Mouse (Mus musculus) midbrain, embryonic 16.5 days (tissue): ENCODE measurements around the gene Map3k14. TPM values are rescaled to one million over a fixed set of nuclear protein-coding genes. Genes with fewer than 3 reads are reported as not detected.
A peak's percentile ranks its signal among the peaks of the same experiment; 100 is the strongest.

Experiments
- ATAC-seq: fragments of 200-750 bp; cut with Nextera tagmentation; 2 replicates; pipeline ENCODE4 v1.8.0; 2017; ENCODE audit warnings: moderate TSS enrichment
- H3K27ac ChIP-seq: fragments of 300-500 bp; sonication (generic); 2 replicates; pipeline ENCODE4 v1.5.1; 2014; ENCODE audit warnings: mild to moderate bottlenecking, low read length, mixed read lengths
- H3K27me3 ChIP-seq: fragments of 300-500 bp; sonication (generic); 2 replicates; pipeline ENCODE4 v1.6.1; 2014; ENCODE audit warnings: low read depth, low read length, mixed read lengths; ENCODE audit not compliant: control insufficient read depth, insufficient read depth
- H3K36me3 ChIP-seq: fragments of 300-500 bp; sonication (generic); 2 replicates; pipeline ENCODE4 v1.6.1; 2014; ENCODE audit warnings: mild to moderate bottlenecking, low read length, moderate library complexity, mixed read lengths; ENCODE audit not compliant: control insufficient read depth, insufficient read depth
- H3K4me1 ChIP-seq: fragments of 300-500 bp; sonication (generic); 2 replicates; pipeline ENCODE4 v1.6.1; 2014; ENCODE audit warnings: mild to moderate bottlenecking, low read length, mixed read lengths; ENCODE audit not compliant: control insufficient read depth, insufficient read depth
- H3K4me2 ChIP-seq: fragments of 300-500 bp; sonication (generic); 2 replicates; pipeline ENCODE4 v1.6.1; 2014; ENCODE audit warnings: mild to moderate bottlenecking, low read length, mixed read lengths
- H3K4me3 ChIP-seq: fragments of 300-500 bp; sonication (generic); 2 replicates; pipeline ENCODE4 v1.5.1; 2014; ENCODE audit warnings: low read depth, mild to moderate bottlenecking, low read length, moderate library complexity, mixed read lengths
- H3K9ac ChIP-seq: fragments of 300-500 bp; sonication (generic); 2 replicates; pipeline ENCODE4 v1.6.1; 2014; ENCODE audit warnings: low read depth, low read length, mixed read lengths
- H3K9me3 ChIP-seq: fragments of 300-500 bp; sonication (generic); replicated peaks from 2 replicates; pipeline ENCODE4 v1.6.1; 2014; ENCODE audit warnings: mild to moderate bottlenecking, low read length, mixed read lengths; ENCODE audit not compliant: control insufficient read depth, poor library complexity, severe bottlenecking
- WGBS: fragments of 180-500 bp; shearing (Covaris S2); extraction: QIAGEN DNeasy Blood & Tissue Kit; methylation state at CpG from one replicate; pipeline ENCODE4 v1.1.7; 2014; 5-methylcytosine and 5-hydroxymethylcytosine counted together
- polyA plus RNA-seq: library from polyadenylated mRNA; unstranded; fragments of >200 nt; fragmentation: Nextera tagmentation; extraction: Ambion mirVana; gene quantifications from 2 replicates; pipeline ENCODE4 v1.2.1, GENCODE M21; 2015

Gene Map3k14
- polyA plus RNA-seq, 1 experiment from 2014 or later = 4.4 TPM

DNA sequence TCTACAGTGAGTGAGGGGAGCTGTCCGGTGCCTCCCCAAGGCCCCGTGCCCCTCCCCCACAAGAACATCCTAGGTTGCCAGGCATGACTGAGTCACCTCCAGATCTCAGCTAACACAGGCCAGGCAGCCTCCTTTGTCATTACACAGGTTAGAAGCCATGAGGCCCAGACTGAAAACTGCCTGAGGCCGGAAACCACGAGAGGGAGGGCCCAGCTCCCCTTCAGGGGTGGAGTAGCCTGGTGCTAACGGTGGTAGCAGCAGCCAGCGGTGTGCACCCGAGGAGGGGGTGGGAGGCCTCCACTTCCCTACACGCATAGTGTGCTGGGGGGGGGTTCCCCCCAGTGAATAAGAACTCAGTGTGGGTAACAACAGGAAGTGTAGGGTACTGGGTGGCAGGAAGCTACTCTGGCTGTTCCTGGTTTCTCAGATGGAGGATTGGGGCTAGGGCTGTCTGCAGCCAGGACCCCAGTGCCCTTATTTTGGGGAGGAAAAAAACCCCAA is 92.3 kb downstream of the Map3k14 start:
- no peak overlapping the region for H3K27ac ChIP-seq
- no peaks in the 10 kb centered on the region for H3K36me3 ChIP-seq
- H3K9me3 ChIP-seq = no peaks in the 10 kb centered on the region
- H3K4me1 ChIP-seq = peaks cover 21% of the 10 kb centered on the region
- ATAC-seq = no peak
- 59% methylated on average over 8 of the region's 8 CpGs for WGBS
- no peak overlapping the region for H3K4me3 ChIP-seq
- H3K9ac ChIP-seq = no peak overlapping the region
- no peak overlapping the region for H3K4me2 ChIP-seq
- H3K27me3 ChIP-seq = no peaks in the 10 kb centered on the region

DNA sequence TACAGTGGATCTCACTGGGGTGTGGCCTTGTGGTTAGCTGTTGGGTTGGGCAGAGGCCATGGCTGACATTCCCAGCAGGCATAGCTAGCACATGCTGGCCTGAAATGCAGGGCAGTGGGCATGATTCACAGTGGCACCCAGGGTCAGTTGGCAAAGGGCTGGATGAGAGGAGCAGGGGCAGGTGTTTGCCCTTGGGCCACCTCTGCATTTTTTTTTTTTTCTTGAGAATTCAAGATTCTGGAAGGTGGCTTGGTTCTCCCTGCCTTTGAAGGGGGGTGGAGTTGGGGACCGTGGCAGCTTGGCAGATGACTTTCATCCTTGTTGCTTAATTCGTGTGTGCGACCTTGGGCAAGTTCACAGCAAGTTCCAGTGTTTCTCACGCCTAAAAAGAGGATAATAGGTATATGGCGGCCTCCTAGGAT is 92.8 kb downstream of the Map3k14 start:
- H3K4me1 ChIP-seq = peaks cover 26% of the 10 kb centered on the region
- H3K9ac ChIP-seq = no peak overlapping the region
- no peak overlapping the region for H3K4me3 ChIP-seq
- no peaks in the 10 kb centered on the region for H3K36me3 ChIP-seq
- no peak overlapping the region for H3K27ac ChIP-seq
- no peak for ATAC-seq
- WGBS = 72% methylated on average over 5 of the region's 5 CpGs
- no peaks in the 10 kb centered on the region for H3K9me3 ChIP-seq
- no peaks in the 10 kb centered on the region for H3K27me3 ChIP-seq
- H3K4me2 ChIP-seq = no peak overlapping the region

GRCm38 (mm10) chr11:103173771-103174344 is 93.4 kb downstream of the Map3k14 start:
- Histone ChIP-seq H3K9me3 (no peaks in the 10 kb centered on the region), H3K4me2 (no peak overlapping the region), H3K36me3 (no peaks in the 10 kb centered on the region), H3K9ac (no peak overlapping the region), H3K4me1 (peaks cover 32% of the 10 kb centered on the region), H3K27ac (no peak overlapping the region), H3K27me3 (no peaks in the 10 kb centered on the region), H3K4me3 (no peak overlapping the region)
- 95% methylated on average over 11 of the region's 11 CpGs for WGBS
- no peak for ATAC-seq

DNA sequence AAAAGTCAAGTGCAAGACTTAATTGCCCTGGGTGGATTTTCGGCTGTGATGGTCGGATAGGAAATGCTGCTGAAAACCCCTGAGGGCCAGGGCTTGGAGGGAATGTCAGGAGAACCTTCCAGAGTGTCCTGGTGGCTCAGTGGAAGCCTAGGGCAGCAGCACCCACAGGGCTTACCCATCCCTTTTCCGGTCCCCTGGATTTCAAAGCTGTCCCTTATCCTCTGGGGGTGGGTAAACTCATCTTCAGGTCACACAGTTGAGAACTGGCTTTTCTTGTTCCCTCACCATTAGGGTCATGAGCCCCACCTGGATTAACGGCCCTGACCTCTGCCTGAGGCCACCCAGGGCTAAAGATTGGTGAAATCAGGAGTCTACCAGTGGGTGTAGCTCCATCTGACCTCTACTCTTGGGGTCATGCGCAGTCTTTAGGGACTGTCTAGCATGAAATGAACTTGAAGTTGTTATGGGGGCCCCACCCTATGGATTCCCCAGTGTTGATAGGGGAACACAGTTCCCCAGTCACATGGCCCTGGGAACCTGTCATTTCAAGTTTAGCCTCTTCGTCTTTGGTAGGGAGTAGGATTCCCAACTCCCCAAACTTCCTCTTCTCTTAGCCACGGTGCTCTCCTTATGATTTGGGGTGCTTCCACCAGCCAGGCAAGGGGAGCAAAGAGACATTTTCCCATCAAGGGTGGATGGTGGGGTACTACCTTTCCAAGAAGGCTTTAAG is 94.1 kb downstream of the Map3k14 start:
- ATAC-seq = no peak
- Histone ChIP-seq H3K9ac (no peak overlapping the region), H3K36me3 (no peaks in the 10 kb centered on the region), H3K4me1 (peaks cover 32% of the 10 kb centered on the region), H3K27ac (no peak overlapping the region), H3K4me3 (no peak overlapping the region), H3K4me2 (peak overlapping the region; percentile 76), H3K9me3 (no peaks in the 10 kb centered on the region), H3K27me3 (no peaks in the 10 kb centered on the region)
- WGBS = 82% methylated on average over 7 of the region's 7 CpGs

- ATAC-seq = no peak
- H3K27me3 ChIP-seq = no peaks in the 10 kb centered on the region
- H3K4me3 ChIP-seq = peak overlapping the region; percentile 73; the same call in 1 of the 2 replicates
- peak overlapping the region; percentile 76 for H3K4me2 ChIP-seq
- H3K9me3 ChIP-seq = no peaks in the 10 kb centered on the region
- H3K4me1 ChIP-seq = peaks cover 32% of the 10 kb centered on the region
- peak overlapping the region; percentile 35; the same call in 1 of the 2 replicates for H3K9ac ChIP-seq
- no peaks in the 10 kb centered on the region for H3K36me3 ChIP-seq
- H3K27ac ChIP-seq = no peak overlapping the region
- 76% methylated on average over 6 of the region's 6 CpGs for WGBS
These were observed 94.8 kb downstream of the Map3k14 start for GRCm38 (mm10) chr11:103172392-103173040.

- Histone ChIP-seq H3K9me3 (no peaks in the 10 kb centered on the region), H3K27ac (no peak overlapping the region), H3K27me3 (no peaks in the 10 kb centered on the region), H3K9ac (peak overlapping the region; percentile 86), H3K4me3 (peak overlapping the region; percentile 73), H3K4me1 (peaks cover 32% of the 10 kb centered on the region), H3K4me2 (peak overlapping the region; percentile 76), H3K36me3 (no peaks in the 10 kb centered on the region)
- no peak for ATAC-seq
- 37% methylated on average over 9 of the region's 9 CpGs for whole genome bisulfite sequencing
These were observed 95.4 kb downstream of the Map3k14 start for GRCm38 (mm10) chr11:103171703-103172391.

DNA sequence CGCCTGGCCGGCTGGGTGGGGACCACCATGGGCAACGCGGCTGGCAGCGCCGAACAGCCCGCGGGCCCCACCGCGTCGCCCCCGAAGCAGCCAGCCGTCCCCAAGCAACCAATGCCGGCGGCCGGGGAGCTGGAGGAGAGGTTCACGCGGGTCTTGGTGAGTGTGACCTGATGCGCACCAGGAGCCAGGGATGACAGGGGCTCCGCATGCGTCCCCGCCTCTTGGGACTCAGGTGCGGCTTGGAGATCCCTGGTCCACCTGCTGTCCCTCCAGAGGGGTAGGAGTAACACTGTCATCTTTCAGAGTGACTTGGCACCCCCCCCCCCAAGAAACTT is 96.0 kb downstream of the Map3k14 start:
- Histone ChIP-seq H3K27me3 (no peaks in the 10 kb centered on the region), H3K9ac (peak overlapping the region; percentile 86), H3K27ac (peak overlapping the region; percentile 71), H3K9me3 (no peaks in the 10 kb centered on the region), H3K4me1 (peaks cover 32% of the 10 kb centered on the region), H3K36me3 (no peaks in the 10 kb centered on the region), H3K4me2 (peak overlapping the region; percentile 76), H3K4me3 (peak overlapping the region; percentile 73)
- 2% methylated on average over 23 of the region's 23 CpGs for WGBS
- ATAC-seq = no peak; the same call in 1 of the 2 replicates

DNA sequence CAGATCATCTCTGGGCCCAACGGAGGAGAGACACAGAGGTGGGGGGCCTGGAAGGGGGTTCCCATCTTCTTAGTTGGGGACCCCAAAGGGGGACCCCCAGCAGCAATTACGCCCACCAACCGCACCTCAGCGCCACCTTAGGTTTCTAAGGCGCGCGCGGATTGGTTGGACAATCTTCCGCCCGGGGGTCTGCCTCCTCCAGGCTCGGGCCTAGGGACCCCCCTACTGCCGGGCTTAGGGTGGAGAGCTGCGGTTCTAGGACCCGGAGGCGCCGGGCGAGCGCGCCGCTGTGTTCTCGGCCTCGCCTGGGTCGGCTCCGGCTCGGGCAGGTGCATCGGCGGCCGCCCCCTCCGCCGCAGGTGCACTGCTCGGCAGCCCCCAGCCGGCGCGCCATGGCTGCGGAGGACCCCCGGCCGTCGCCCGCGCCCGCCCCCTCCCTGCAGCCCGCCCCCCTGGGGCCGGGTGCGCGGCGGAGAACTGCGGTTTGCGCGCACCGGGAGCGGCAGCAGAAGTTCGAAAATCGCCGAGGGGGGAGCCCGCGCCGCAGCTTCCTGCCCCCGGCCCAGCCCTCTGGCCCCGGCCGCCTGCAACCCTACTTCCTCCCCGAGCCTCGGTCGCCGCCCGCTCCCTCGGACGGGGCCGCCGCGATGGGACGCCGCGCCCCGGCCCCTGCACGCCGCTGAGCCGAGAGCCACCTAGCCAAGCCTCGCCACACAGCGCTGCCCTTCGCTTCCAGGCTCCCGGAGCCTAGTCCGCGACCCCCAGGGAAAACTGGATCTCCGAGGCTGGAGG is 96.6 kb downstream of the Map3k14 start, which contains the start of gene Fmnl1:
Gene Fmnl1, plus strand, starts transcription at position 614 of the 792 bp plus-strand sequence.
- under 1% methylated on average over 61 of the region's 84 CpGs for WGBS
- H3K27ac ChIP-seq = peak within 1 kb of the TSS; percentile 71
- H3K9me3 ChIP-seq = no peaks in the 10 kb centered on the region
- no peaks in the 10 kb centered on the region for H3K27me3 ChIP-seq
- peak within 1 kb of the TSS; percentile 73 for H3K4me3 ChIP-seq
- H3K4me1 ChIP-seq = peaks cover 32% of the 10 kb centered on the region
- H3K9ac ChIP-seq = peak within 1 kb of the TSS; percentile 86
- peak; percentile 84 for ATAC-seq
- H3K36me3 ChIP-seq = no peaks in the 10 kb centered on the region
- peak within 1 kb of the TSS; percentile 76 for H3K4me2 ChIP-seq
